Mouse (Mus musculus): ENCODE measurements around the gene Slc32a1. TPM values are rescaled to one million over a fixed set of nuclear protein-coding genes. Genes with fewer than 3 reads are reported as not detected.

The Slc32a1 gene
- total RNA-seq, 2 experiments from 2014 or later, result 68.3 to 77.6 TPM

DNA sequence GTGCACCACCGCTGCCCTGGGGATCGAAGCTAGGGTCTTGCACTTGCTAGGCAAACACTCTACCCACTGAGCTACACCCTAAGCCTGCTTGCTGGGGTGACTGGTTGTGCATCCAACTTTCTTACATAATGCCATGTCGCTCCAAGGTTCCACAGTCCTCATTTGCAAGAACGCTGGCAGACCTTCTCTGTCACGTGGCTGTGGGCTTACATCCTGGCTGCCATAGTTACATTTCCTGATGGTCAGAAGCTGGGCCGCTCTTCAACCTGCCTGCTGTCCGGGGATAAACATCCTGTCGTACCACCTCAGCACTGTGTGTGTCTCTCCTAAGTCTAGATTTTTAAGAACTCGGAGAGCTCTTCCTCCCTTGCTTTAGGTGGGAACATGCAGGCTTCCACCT, 44.1 kb downstream of the Slc32a1 start:
- DNase-seq (ENCODE audit: extremely low spot score in 1 of 2, low spot score in 1 of 2), result no peak

DNA sequence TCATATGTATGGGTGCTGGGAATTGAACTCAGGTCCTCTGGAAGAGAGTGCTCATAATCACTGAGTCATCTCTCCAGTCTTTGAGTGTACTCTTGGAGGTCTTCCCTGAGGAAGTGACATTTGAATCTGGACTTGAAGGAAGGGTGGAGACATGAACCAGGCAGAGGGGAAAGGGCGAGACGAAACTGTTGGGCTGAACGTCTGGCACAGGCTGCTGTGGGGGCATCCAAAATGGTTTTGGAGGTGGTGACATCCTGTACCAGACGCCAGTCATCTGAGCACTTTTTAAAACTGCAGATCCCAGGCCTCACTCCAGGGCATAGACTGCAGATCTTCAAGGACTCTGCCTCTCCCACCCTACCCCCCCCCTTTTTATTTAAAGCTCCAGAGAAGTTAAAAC, 45.2 kb downstream of the Slc32a1 start:
- no peak for DNase-seq (ENCODE audit: extremely low spot score in 1 of 2, low spot score in 1 of 2)

DNA sequence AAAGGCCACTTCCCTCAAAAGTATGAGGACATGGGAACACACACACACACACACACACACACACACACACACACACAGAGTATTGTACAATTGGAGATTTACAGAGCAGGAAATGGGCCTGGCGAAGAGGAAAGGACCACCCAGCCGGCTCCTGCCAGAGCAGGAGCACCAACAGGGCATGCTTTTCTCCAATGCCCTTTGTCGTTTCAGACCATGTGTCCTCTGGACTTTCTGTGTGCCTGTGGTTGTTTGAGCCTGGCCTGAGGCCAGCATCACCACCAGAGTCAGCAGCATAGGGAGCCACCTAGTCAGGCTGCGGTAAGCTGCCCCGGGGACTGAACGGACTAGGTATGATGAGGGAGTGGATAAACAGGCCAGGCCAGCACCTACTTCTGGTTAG, 48.3 kb downstream of the Slc32a1 start:
- no peak for DNase-seq (ENCODE audit: extremely low spot score in 1 of 2, low spot score in 1 of 2)

DNA sequence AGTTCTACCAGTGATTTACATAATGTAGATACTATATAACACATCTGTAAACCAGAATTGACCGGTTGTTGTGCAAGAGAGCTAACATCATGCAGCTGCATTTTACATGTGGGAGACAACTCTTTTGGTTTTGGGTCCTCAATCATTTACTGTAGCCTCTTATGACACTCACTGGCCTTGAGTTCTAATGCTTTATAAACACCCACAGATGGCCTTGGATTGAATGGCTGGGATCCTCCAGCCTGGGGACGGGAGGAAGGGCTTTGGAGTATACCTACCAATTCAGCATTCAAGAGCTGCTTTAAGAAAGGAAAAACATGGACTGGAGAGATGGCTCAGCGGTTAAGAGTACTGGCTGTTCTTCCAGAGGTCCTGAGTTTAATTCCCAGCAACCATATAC, 48.8 kb downstream of the Slc32a1 start:
- no peak for DNase-seq (ENCODE audit: extremely low spot score in 1 of 2, low spot score in 1 of 2)

DNA sequence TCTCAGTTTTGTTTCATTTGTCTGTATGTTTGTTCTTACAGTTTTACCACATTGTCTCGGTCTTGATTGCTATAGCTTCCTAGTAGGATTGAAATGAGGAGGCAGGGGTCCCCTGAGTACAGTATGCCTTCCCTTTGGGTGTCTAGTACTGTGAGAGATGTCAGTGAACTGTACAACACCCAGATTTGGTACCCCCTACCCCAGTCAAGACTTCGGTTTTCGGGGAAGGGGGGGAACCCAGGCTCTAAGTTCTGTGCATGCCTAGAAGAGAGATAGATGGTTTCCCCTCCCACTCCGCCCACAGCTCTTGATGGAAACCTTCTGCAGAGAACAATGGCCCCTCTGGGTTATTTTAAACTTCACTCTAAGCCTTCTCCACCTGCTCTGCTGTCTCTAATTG, 54.5 kb downstream of the Slc32a1 start, which contains the start of gene Ppp1r16b:
Gene Ppp1r16b, plus strand, starts transcription at position 301 of the 400 bp plus-strand sequence.
- no peak for DNase-seq (ENCODE audit: extremely low spot score in 1 of 2, low spot score in 1 of 2)

Small RNAs within 50 kb of the gene (microRNA-seq; reads per million reads assigned to microRNA genes)
- 3.5 to 3.8 reads per million in 2 experiments for gene Mir3474

Other genes with a start within 250 kb of the Slc32a1 start
- gene Snhg11, start 235.1 kb upstream of the Slc32a1 start, total RNA-seq (2021), result 100 to 1,000 TPM; 315 to 544 TPM
- 10 to 100 TPM; 87.2 to 87.6 TPM for gene Ralgapb, start 200.9 kb upstream of the Slc32a1 start, total RNA-seq (2021)
- not detected for gene Adig, start 108.2 kb upstream of the Slc32a1 start, total RNA-seq (2021)
- gene Arhgap40, start 98.0 kb upstream of the Slc32a1 start, total RNA-seq (2021), result not detected
- 10 to 100 TPM; 10.0 to 10.2 TPM for gene Actr5, start 14.1 kb downstream of the Slc32a1 start, total RNA-seq (2021)
- gene Ppp1r16b, start 54.6 kb downstream of the Slc32a1 start, total RNA-seq (2021), result 100 to 1,000 TPM; 138 to 141 TPM
- 1 to 10 TPM; 5.2 to 6.5 TPM for gene Fam83d, start 157.3 kb downstream of the Slc32a1 start, total RNA-seq (2021)
- gene Dhx35, start 184.0 kb downstream of the Slc32a1 start, total RNA-seq (2021), result 10 to 100 TPM; 16.1 to 22.0 TPM